Mouse (Mus musculus) midbrain, postnatal 0 days (tissue): ENCODE measurements around the gene Rffl. TPM values are rescaled to one million over a fixed set of nuclear protein-coding genes. Genes with fewer than 3 reads are reported as not detected.

Experiments used
- ATAC-seq: fragments of 200-750 bp; cut with Nextera tagmentation; 2 replicates; pipeline ENCODE4 v1.8.0; 2017; ENCODE audit warnings: moderate number of reproducible peaks, mild to moderate bottlenecking, moderate TSS enrichment, moderate library complexity; ENCODE audit not compliant: low FRiP score
- DNase-seq: peaks from one replicate; pipeline ENCODE4 v3.0.0-alpha.2; 2015; ENCODE audit warnings: low spot score
- H3K27ac ChIP-seq: fragments of 300-500 bp; sonication (generic); 2 replicates; pipeline ENCODE4 v1.5.1; 2014; ENCODE audit warnings: low read depth, mild to moderate bottlenecking, low read length, mixed read lengths
- H3K27me3 ChIP-seq: fragments of 300-500 bp; sonication (generic); 2 replicates; pipeline ENCODE4 v1.6.1; 2014; ENCODE audit warnings: low read length, control low read depth, mixed read lengths; ENCODE audit not compliant: insufficient read depth
- H3K36me3 ChIP-seq: fragments of 300-500 bp; sonication (generic); 2 replicates; pipeline ENCODE4 v1.6.1; 2014; ENCODE audit warnings: low read length, control low read depth, mixed read lengths; ENCODE audit not compliant: insufficient read depth
- H3K4me1 ChIP-seq: fragments of 300-500 bp; sonication (generic); 2 replicates; pipeline ENCODE4 v1.6.1; 2014; ENCODE audit warnings: mild to moderate bottlenecking, control low read depth, antibody characterized with exemption, low read length, mixed read lengths; ENCODE audit not compliant: insufficient read depth
- H3K4me2 ChIP-seq: fragments of 300-500 bp; sonication (generic); 2 replicates; pipeline ENCODE4 v1.6.1; 2014; ENCODE audit warnings: low read depth, mild to moderate bottlenecking, low read length, mixed read lengths; ENCODE audit not compliant: poor library complexity, severe bottlenecking
- H3K4me3 ChIP-seq: fragments of 300-500 bp; sonication (generic); 2 replicates; pipeline ENCODE4 v1.5.1; 2014; ENCODE audit warnings: low read depth, mild to moderate bottlenecking, low read length, moderate library complexity
- H3K9ac ChIP-seq: fragments of 300-500 bp; sonication (generic); replicated peaks from 2 replicates; pipeline ENCODE4 v1.6.1; 2014; ENCODE audit warnings: mild to moderate bottlenecking, low read length, moderate library complexity, mixed read lengths; ENCODE audit not compliant: poor library complexity, severe bottlenecking
- H3K9me3 ChIP-seq: fragments of 300-500 bp; sonication (generic); 2 replicates; pipeline ENCODE4 v1.6.1; 2016; ENCODE audit warnings: low read length, control low read depth
- CTCF ChIP-seq: IDR thresholded peaks from 2 replicates; pipeline ENCODE4 v1.5.1; 2016; ENCODE audit warnings: antibody characterized with exemption, mild to moderate bottlenecking
- WGBS: fragments of 180-500 bp; shearing (Covaris S2); extraction: QIAGEN DNeasy Blood & Tissue Kit; methylation state at CpG from one replicate; pipeline ENCODE4 v1.1.7; 2014; 5-methylcytosine and 5-hydroxymethylcytosine counted together
- polyA plus RNA-seq: library from polyadenylated mRNA; unstranded; fragments of >200 nt; fragmentation: Nextera tagmentation; extraction: Ambion mirVana; gene quantifications from 2 replicates; pipeline ENCODE4 v1.2.1, GENCODE M21; 2015
- total RNA-seq: library from RNA; depleted of rRNA; stranded (reverse); fragments of >200 nt; gene quantifications from 2 replicates; pipeline ENCODE4 v1.2.3, GENCODE M21; 2014

Rffl gene
- total and polyA plus RNA-seq, 2 experiments from 2014 or later = 2.0 TPM

DNA sequence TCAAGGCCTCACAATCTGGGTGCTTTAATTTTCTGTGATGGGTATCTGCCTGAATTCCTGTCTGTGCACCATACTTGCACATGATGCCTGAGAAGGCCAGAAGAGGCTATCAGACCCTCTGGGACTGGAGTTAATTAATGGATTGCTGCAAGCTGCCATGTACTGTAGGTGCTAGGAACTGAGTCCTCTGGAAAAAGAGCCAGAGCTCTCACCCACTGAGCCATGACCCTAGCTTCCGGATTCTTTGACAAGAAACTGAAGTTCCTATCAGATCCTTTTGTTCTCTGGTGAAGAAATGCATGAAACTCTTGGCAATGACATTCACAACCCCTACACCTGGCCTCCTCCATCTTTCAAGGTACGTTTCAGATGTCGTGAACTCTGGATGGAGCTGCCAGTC, 24.1 kb downstream of the Rffl start:
- Histone ChIP-seq H3K36me3 (no peaks in the 10 kb centered on the region), H3K4me2 (no peak overlapping the region), H3K4me1 (0 out of 2 replicates have a peak, but pooled peaks cover 5% of the 10 kb centered on the region), H3K27ac (no peak overlapping the region), H3K4me3 (no peak overlapping the region), H3K9me3 (no peaks in the 10 kb centered on the region), H3K9ac (no peak overlapping the region), H3K27me3 (no peaks in the 10 kb centered on the region)
- no peak for ATAC-seq
- TF ChIP-seq CTCF = no peak
- whole genome bisulfite sequencing = 89% methylated on average over 3 of the region's 3 CpGs
- DNase-seq = no peak

DNA sequence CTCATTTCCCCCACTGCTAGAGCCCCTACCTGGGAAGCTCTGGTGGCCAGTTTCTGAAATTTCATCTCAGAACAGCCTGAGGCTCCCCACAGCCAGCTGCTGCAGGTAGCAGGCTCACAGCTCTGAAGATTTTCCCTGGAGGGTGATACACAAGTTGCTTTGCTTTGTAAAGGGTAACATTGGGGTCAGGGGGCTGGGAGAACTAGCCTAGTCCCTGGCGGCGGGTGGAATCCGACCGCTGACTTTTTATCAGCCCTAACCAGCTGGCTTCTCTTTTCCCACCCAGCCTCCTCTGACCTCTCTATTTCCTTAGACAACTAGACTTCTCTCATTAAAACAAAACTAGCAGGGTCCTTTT, 25.0 kb downstream of the Rffl start:
- ATAC-seq (no peak), DNase-seq (no peak)
- Histone ChIP-seq H3K4me2 (peak overlapping the region; percentile 39; the same call in 1 of the 2 replicates), H3K9me3 (no peaks in the 10 kb centered on the region), H3K4me3 (peak overlapping the region; percentile 18; the same call in 1 of the 2 replicates), H3K27me3 (no peaks in the 10 kb centered on the region), H3K36me3 (no peaks in the 10 kb centered on the region), H3K27ac (peak overlapping the region; percentile 32; the same call in 1 of the 2 replicates), H3K9ac (peak overlapping the region; percentile 51), H3K4me1 (0 out of 2 replicates have a peak, but pooled peaks cover 5% of the 10 kb centered on the region)
- WGBS = 44% methylated on average over 4 of the region's 4 CpGs
- TF ChIP-seq CTCF = no peak

DNA sequence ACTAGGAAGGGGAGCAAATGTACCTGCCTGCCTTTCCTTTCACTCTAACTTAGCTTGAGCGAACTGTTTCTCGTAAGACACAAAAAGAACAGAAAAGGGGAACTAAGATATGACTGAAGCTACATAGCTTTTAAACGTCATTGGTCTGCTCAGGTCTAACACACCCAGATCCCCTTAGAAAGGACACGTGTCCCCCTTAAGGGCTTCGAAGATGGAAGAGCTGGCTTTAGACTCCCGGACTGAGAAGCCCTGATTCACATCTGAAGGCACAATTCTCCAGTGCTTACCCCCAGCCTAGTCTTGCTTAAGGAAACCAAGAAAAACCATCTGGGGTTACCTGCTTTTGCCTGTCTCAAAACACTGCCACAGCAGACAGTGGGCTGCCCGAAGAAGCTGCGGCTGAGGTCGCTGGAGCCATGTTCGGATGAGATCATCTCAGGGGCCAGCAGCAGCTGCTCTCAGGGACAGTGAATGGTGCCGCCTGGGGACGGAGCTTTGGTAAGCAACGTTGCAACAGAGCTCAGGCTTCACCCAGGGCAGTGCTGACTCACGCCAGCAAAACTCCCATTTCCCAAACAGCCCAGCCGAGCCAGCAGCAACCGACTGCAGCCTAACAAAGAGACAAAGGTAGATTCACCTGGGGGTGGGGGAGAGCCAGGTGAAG, 25.5 kb downstream of the Rffl start:
- Histone ChIP-seq H3K4me3 (peak overlapping the region; percentile 18), H3K4me1 (0 out of 2 replicates have a peak, but pooled peaks cover 5% of the 10 kb centered on the region), H3K27ac (peak overlapping the region; percentile 32; the same call in 1 of the 2 replicates), H3K9ac (peak overlapping the region; percentile 51), H3K36me3 (no peaks in the 10 kb centered on the region), H3K4me2 (peak overlapping the region; percentile 39), H3K9me3 (no peaks in the 10 kb centered on the region), H3K27me3 (no peaks in the 10 kb centered on the region)
- WGBS = 25% methylated on average over 16 of the region's 16 CpGs
- ATAC-seq (no peak), DNase-seq (peak; percentile 61)
- TF ChIP-seq CTCF = peak; percentile 42

DNA sequence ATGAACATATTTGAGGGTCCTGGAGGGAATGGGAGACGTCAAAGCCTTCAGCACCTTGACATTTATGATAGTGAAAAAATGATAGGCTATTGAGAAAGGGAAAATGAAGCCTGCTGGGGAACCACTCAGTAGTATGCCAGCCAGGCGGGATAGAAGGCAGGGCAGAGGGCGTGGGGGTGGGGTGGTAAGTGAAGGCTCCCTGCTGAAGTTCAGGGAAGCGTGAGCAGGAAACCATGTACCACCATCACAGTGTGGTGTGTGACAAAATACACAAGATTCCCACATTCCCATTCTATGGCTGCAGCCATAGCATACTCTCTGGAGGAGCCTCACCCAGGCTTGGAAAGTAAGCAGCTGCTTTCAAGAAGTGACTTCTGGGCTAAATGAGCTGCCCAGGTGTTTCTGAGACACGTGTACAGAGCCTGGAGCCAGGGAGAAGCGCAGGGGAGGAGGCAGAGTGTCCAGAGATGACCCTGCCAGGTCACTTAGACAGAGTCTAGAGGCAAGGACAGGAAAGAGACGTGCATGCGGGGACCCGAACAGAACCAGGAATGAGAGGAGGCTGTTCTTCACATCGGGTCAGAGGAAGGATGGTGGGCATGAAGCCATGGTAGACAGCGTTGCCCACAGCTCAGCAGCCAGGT, 26.1 kb downstream of the Rffl start:
- H3K4me3 ChIP-seq = no peak overlapping the region
- H3K27ac ChIP-seq = no peak overlapping the region
- H3K9me3 ChIP-seq = no peaks in the 10 kb centered on the region
- H3K36me3 ChIP-seq = no peaks in the 10 kb centered on the region
- H3K9ac ChIP-seq = no peak overlapping the region
- no peak overlapping the region for H3K4me2 ChIP-seq
- WGBS = 70% methylated on average over 11 of the region's 11 CpGs
- 0 out of 2 replicates have a peak, but pooled peaks cover 5% of the 10 kb centered on the region for H3K4me1 ChIP-seq
- no peaks in the 10 kb centered on the region for H3K27me3 ChIP-seq
- ATAC-seq (no peak), DNase-seq (no peak)
- no peak for TF ChIP-seq CTCF

DNA sequence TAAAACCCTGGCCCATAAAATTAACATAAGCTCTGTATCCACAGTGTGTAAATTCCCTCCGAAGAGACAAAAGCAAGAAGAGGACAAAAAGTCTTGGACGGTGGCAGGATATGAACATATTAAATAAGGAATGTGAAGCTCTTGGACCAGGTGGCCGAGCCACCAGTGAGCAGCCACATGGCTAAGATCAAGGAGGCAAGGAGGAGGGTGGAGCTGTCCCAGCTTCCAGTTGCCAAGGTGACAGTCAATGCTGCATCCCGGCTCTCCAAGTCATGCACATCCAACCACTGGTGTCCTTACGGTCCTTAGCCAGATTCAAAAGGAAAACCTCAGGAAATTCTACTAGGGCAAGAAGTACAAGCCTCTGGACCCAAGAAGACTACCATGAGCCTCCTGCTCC, 32.5 kb downstream of the Rffl start:
- no peak for TF ChIP-seq CTCF
- DNase-seq (peak; percentile 24), ATAC-seq (no peak)
- H3K4me1 ChIP-seq = peaks cover 10% of the 10 kb centered on the region; the same call in 1 of the 2 replicates
- WGBS = 13% methylated on average over 5 of the region's 5 CpGs
- no peaks in the 10 kb centered on the region for H3K27me3 ChIP-seq
- H3K36me3 ChIP-seq = no peaks in the 10 kb centered on the region
- H3K4me3 ChIP-seq = no peak overlapping the region
- H3K9me3 ChIP-seq = no peaks in the 10 kb centered on the region
- H3K4me2 ChIP-seq = no peak overlapping the region
- H3K9ac ChIP-seq = no peak overlapping the region
- H3K27ac ChIP-seq = no peak overlapping the region

DNA sequence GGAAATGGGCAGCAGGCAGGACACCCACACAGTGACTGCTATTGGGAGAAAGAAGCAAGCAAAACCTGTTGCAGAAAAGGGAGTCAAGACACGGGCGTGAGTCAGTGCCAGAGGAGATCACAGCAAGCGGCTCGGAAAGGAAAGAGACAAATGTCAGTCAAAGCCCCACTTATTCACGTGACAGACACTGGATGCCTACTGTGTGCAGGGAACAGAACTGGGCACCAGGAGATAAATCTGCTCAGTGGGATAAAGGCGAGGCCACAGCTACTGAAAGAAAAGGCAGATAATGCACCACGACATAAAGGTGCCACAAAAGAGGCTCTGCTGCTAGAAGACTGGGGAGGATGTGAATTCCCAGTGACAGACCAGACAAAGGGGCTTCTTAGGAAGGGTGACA, 33.2 kb downstream of the Rffl start:
- no peaks in the 10 kb centered on the region for H3K36me3 ChIP-seq
- no peak for DNase-seq
- no peak overlapping the region for H3K4me2 ChIP-seq
- no peak overlapping the region for H3K4me3 ChIP-seq
- no peaks in the 10 kb centered on the region for H3K27me3 ChIP-seq
- no peak for ATAC-seq
- H3K9ac ChIP-seq = no peak overlapping the region
- WGBS = 12% methylated on average over 7 of the region's 7 CpGs
- H3K4me1 ChIP-seq = peaks cover 10% of the 10 kb centered on the region; the same call in 1 of the 2 replicates
- no peak overlapping the region for H3K27ac ChIP-seq
- H3K9me3 ChIP-seq = no peaks in the 10 kb centered on the region
- TF ChIP-seq CTCF = no peak
